Mouse (Mus musculus) Muller cell, postnatal 12 days (primary cell): ENCODE measurements at regions not wholly inside any gene's neighbourhood (a gene's known extent, or its start where the extent isn't known, plus 50 kb on each side); places are given as distances from the start of the nearest gene placed in this dataset.
A peak's percentile ranks its signal among the peaks of the same experiment; 100 is the strongest.
"Not testable (repeated sequence)": the region's sequence is repeated elsewhere in the genome, so short reads cannot be mapped to it uniquely, and the experiment has no call there.

Experiments used
- DNase-seq: peaks from one replicate; pipeline ENCODE4 v3.0.0-alpha.2; 2015; ENCODE audit errors: inconsistent ontology term

GRCm38 (mm10) chr12:119102106-119102505, 135.9 kb upstream of the Abcb5 start:
- not testable (repeated sequence) for DNase-seq

GRCm38 (mm10) chr12:119099736-119100135, 133.5 kb upstream of the Abcb5 start:
- no peak for DNase-seq

- DNase-seq: no peak
Measured at GRCm38 (mm10) chr12:119097814-119098213, 131.6 kb upstream of the Abcb5 start.

- DNase-seq: no peak
Measured at GRCm38 (mm10) chr12:119094314-119094713, 128.1 kb upstream of the Abcb5 start.

- DNase-seq: no peak
Measured at GRCm38 (mm10) chr12:119093402-119093801, 127.2 kb upstream of the Abcb5 start.

GRCm38 (mm10) chr12:119089292-119089691, 123.1 kb upstream of the Abcb5 start:
- no peak for DNase-seq

GRCm38 (mm10) chr12:119088666-119089065, 122.4 kb upstream of the Abcb5 start:
- no peak for DNase-seq

GRCm38 (mm10) chr12:119084814-119085213, 118.6 kb upstream of the Abcb5 start:
- DNase-seq: no peak

GRCm38 (mm10) chr12:119082781-119083180, 116.6 kb upstream of the Abcb5 start:
- no peak for DNase-seq

- DNase-seq: no peak
Measured at GRCm38 (mm10) chr12:119075825-119076224, 109.6 kb upstream of the Abcb5 start.

- peak; percentile 77 for DNase-seq
Measured at GRCm38 (mm10) chr12:119074742-119075478, 108.7 kb upstream of the Abcb5 start.

- no peak for DNase-seq
Measured at GRCm38 (mm10) chr12:119074147-119074546, 107.9 kb upstream of the Abcb5 start.

GRCm38 (mm10) chr12:119070963-119071362, 104.7 kb upstream of the Abcb5 start:
- DNase-seq: no peak

- no peak for DNase-seq
Measured at GRCm38 (mm10) chr12:119070446-119070845, 104.2 kb upstream of the Abcb5 start.

GRCm38 (mm10) chr12:119069747-119070146, 103.5 kb upstream of the Abcb5 start:
- DNase-seq: no peak

- DNase-seq: no peak
Measured at GRCm38 (mm10) chr12:119068079-119068478, 101.9 kb upstream of the Abcb5 start.

- DNase-seq: no peak
Measured at GRCm38 (mm10) chr12:119062931-119063330, 96.7 kb upstream of the Abcb5 start.

GRCm38 (mm10) chr12:119062490-119062889, 96.3 kb upstream of the Abcb5 start:
- DNase-seq: no peak

GRCm38 (mm10) chr12:119054560-119054959, 88.3 kb upstream of the Abcb5 start:
- DNase-seq: peak; percentile 78

- no peak for DNase-seq
Measured at GRCm38 (mm10) chr12:119051692-119052379, 85.6 kb upstream of the Abcb5 start.

- no peak for DNase-seq
Measured at GRCm38 (mm10) chr12:119038306-119038705, 72.1 kb upstream of the Abcb5 start.

- DNase-seq: peak; percentile 13
Measured at GRCm38 (mm10) chr12:119034828-119035227, 68.6 kb upstream of the Abcb5 start.

GRCm38 (mm10) chr12:119028711-119029110, 62.5 kb upstream of the Abcb5 start:
- no peak for DNase-seq
